Mouse (Mus musculus) adrenal gland, postnatal 14 days (tissue): ENCODE measurements at regions not wholly inside any gene's neighbourhood (a gene's known extent, or its start where the extent isn't known, plus 50 kb on each side); places are given as distances from the start of the nearest gene placed in this dataset.
"Not testable (repeated sequence)": the region's sequence is repeated elsewhere in the genome, so short reads cannot be mapped to it uniquely, and the experiment has no call there.

Source experiments
- DNase-seq: peaks from one replicate; pipeline ENCODE4 v3.0.0; 2021; ENCODE audit warnings: mixed read lengths

DNA sequence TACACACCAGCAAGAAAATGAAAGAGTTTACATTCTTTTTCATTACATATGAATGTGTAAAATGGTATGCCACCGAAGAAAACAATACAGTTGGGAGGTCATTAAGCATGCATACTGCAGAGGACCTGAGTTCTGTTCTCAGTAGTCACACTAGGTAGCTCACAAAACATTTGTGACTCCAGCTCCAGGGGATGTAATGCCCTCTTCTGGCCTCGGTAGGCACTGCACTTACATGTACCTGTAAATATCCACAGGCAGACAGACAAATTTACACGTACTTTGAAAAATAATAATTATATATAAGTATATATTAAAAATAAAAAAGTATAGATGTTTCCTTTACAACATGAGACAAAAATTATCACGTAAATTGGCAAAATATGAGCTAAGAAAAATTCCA, 342.3 kb upstream of the Gm28363 start:
- DNase-seq = peak; percentile 7

DNA sequence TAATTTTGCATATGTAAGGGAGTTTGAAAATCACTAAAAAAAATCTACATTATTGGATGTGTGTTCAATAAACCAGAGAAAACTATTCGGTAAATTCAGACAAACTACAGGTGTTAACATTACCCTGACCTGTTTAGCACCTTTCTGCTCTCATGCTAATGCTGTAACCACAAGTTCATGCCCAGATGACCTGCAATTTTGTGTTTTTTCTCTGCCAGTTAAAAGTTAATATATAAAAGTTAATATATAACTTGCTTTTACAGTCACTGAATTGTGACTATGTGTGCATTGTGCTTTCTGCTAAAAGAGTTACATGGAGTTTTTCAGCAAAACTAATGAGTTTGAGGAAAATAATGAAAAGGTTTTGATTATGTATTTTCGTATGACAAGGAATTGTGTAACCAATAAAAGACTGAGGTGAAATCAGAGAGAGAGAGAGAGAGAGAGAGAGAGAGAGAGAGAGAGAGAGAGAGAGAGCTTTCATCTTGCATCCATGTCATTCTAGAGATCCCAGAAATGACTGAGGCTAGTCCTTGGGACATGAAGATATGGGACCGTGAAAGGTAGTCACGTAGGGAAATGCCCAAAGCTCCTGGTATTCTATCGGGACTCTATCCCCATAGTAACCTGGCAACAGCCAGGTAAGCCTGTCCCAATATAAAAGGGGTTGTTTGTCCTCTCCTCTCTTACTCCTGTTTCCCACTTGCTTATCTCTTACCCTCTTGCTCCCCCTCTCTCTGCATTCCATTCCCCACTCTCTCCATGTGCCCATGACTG, 340.3 kb upstream of the Gm28363 start:
- no peak for DNase-seq

DNA sequence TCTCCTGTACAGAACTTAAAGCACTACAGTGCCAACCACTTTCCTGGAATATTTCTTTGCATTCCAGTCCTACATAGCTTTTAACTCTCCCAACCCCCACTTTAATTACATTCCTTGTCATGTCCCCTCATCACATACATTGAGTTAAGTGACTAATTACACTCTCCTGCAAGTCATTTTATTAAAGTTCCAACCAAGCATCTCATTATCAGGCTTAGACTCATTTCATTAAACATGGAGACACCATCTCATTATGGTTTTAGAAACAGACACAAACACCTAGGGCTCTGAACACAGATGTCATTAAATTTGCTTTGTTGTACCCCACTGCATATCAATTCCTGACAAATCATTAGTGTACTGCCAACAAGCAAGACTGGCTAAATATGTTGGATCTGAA, 332.9 kb upstream of the Gm28363 start:
- no peak for DNase-seq

DNA sequence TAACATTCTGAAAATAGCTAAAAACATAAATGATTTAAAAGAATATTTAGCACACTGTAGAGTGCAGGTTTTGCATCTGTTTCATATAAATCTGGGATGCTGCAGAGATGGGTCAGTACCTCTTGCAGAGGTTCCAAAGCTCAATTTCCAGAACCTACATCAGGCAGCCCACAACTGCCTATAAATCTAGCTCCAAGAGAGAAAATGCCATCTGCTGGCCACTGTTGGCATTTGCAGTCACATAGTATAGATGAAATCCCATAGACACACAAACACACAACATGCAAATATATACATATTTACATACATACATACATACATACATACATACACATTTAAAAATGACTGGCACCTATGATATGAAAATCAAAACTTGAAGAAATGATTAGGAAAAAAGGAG, 284.6 kb upstream of the Gm28363 start:
- peak; percentile 7 for DNase-seq

DNA sequence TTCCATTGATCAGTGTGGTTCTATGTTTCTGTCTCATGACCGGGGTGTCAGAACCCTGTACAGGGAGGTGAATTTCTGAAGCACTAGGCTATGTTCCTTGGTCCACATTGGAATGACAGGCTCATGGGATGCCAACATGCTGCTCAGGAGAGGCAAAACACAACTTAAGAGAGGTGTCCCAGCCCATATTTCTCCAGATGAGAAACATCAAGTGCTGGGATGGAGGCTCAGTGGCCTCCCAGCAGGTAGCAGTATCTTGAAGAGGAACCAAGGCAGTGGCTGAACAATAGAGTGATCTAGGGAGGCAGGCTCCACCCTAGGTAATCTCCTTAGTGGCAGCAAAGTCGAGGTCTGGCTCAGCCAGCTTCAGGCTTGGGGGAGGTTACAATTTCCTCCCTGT, 239.2 kb upstream of the Gm28363 start:
- DNase-seq = no peak

DNA sequence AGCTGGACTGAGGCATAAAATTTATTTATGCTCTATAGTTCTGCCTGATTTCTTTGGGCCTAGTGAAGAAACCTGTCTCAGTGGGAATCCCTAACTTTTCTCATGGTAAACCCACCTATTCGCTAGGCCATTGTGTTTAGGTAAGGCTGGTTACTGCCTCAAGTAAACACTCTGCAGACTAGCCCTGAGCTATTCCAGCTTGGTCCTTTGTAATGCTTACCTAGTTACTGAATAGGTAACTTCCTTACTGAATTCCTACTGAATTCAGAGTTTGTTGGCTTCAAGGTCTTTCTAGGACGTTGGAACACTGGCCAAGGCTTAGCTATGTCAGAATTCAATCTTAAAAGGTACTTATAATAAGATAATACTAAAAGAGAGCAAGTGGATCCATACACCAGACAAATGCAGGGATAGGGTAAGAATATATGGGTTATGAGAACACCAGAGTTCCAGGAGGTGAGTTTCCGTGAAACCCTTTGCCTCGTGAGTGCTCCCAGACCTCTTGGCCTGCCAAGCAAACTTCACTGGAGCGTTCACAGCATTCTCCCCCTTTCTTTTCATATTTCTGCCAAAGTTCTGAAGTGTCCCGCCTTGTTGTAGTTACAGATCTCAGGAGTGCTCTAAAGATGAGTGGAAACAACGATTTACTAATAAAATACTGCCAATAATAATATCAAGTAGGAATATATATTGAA, 238.6 kb upstream of the Gm28363 start:
- not testable (repeated sequence) for DNase-seq

DNA sequence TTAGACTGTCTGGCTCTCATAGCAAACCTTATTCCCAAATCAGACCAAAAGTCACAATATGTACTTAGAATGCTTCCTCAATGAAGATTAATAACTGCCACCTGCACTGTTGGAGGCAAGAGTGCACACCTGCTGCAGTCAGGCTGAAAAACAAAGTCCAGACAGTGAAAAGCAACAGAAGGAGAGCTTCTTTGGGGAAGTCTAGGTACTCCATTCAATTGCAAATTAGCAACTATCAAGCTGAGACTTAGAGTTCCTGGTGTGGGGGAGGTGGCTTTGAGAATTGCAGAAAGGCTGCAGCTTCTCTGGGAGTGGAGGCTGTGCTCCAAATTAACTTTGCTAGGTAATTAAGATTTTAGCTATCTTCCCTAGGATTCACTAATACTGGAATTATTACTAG, 237.8 kb upstream of the Gm28363 start:
- DNase-seq = not testable (repeated sequence)

DNA sequence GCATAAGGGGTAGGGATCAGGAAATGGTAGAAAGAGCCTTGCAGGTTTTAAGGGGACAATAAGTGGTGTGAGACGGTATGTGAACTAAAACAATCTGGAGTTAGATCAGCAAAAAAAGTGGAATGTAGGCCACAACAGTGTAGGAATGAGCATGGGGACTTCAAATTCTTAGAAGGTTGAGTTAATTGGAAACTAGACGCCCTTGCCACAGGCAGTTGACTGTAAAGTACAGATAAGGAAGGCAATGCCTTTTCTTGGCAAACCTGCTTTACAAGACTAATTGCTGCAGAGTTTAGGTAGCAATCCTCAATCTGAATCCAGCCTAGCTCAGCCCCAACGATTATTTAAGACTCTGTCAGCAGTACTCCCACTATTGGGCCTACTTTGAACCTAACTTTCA, 206.8 kb upstream of the Gm28363 start:
- no peak for DNase-seq

DNA sequence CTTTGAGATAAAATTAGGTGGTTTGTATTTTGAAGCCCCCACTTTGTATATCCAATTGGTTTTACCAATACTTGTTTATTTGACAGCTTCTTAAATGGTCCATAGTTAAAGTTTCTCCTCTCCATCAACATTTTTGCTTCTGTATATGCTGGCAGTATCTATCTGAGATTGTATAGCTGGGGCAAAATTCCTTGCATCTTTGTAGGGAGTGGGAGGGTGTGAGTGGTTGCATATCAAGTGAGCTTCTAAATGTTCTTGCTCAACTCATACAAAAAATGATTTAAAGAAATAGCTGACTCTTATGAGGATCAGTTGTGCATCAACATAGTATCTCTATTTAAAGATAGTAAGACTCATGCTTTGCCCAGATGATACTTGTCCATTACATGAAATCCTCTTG, 199.9 kb upstream of the Gm28363 start:
- no peak for DNase-seq

DNA sequence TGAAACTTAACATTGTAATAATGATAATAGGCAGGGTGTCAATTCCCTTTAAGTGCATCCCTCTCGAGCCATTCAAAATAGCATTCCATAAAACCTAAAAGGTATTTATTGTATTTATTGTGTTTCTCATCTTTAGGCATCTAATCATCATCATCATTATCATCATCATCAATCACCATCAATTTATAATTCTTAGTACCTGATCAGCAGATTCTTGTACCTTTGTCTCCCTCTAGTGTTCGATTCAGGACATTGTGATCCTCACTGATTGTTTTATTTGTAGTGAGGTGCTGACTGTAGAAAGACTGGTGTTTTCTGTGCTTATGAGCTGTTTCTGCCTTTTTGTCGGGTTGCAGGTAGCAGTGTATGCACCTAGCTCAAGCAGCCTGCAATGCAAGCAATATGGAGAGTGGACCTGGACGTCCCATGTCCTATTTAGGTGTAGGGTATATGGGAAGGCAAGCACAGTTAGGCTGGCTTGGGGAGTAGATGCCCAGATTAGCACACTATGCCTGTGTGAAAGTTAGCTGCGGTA, 177.4 kb upstream of the Gm28363 start:
- peak; percentile 4 for DNase-seq
